Mouse (Mus musculus) heart, adult 2 months (tissue): ENCODE data around the gene Gm20388. TPM values are rescaled to one million over a fixed set of nuclear protein-coding genes. Genes with fewer than 3 reads are reported as not detected.

Source experiments
- DNase-seq, 2 experiments: peaks; one replicate each; pipeline ENCODE4 v3.0.0; 2021
- H3K27ac ChIP-seq: fragments of 200-600 bp; 2 replicates; pipeline ENCODE4 v1.8.1; 2022
- H3K27me3 ChIP-seq: fragments of 200-500 bp; 2 replicates; pipeline ENCODE4 v1.6.1; 2012; ENCODE audit warnings: mild to moderate bottlenecking, low read length, inconsistent platforms, mixed read lengths; ENCODE audit not compliant: control insufficient read depth, insufficient read depth
- H3K36me3 ChIP-seq: fragments of 200-500 bp; 2 replicates; pipeline ENCODE4 v1.6.1; 2012; ENCODE audit warnings: low read length, inconsistent platforms; ENCODE audit not compliant: control insufficient read depth, insufficient read depth
- H3K4me1 ChIP-seq: fragments of 200-500 bp; 2 replicates; pipeline ENCODE4 v1.6.1; 2011; ENCODE audit warnings: low read length; ENCODE audit not compliant: control insufficient read depth, insufficient read depth
- H3K4me3 ChIP-seq: fragments of 200-600 bp; 2 replicates; pipeline ENCODE4 v1.8.1; 2022
- H3K79me2 ChIP-seq: fragments of 200-500 bp; replicated peaks from 2 replicates; pipeline ENCODE4 v1.6.1; 2012; ENCODE audit warnings: mild to moderate bottlenecking, inconsistent platforms, low read length, moderate library complexity, mixed read lengths; ENCODE audit not compliant: control insufficient read depth, insufficient read depth
- H3K9ac ChIP-seq: fragments of 200-500 bp; 2 replicates; pipeline ENCODE4 v1.6.1; 2012; ENCODE audit warnings: low read depth, mild to moderate bottlenecking, control low read depth, inconsistent platforms, low read length, mixed read lengths
- CTCF ChIP-seq: fragments of 200-600 bp; IDR thresholded peaks from 2 replicates; pipeline ENCODE4 v1.8.1; 2022; ENCODE audit warnings: antibody characterized with exemption, mild to moderate bottlenecking, moderate library complexity
- EP300 ChIP-seq: fragments of 200-500 bp; IDR thresholded peaks from 2 replicates; pipeline ENCODE4 v1.6.1; 2011; ENCODE audit warnings: low read depth, low read length, control low read depth; ENCODE audit not compliant: insufficient read depth
- POLR2A ChIP-seq: fragments of 200-500 bp; IDR thresholded peaks from 2 replicates; pipeline ENCODE4 v1.6.1; 2011; ENCODE audit warnings: mild to moderate bottlenecking, low read depth, low read length, control low read depth; ENCODE audit not compliant: insufficient read depth
- WGBS: fragments of 180-500 bp; shearing (Covaris S2); methylation state at CpG from one replicate; pipeline ENCODE4 v1.1.7; 2018; 5-methylcytosine and 5-hydroxymethylcytosine counted together
- intact Hi-C: fragments of 180-260 bp; cut with DNase I; formaldehyde crosslinking; loops from one replicate; pipeline ENCODE4 v1.15.1; 2025
- polyA plus RNA-seq: library from polyadenylated mRNA; depleted of rRNA; stranded (reverse); fragments of >200 nt; gene quantifications from 2 replicates; pipeline ENCODE4 v1.2.3, GENCODE M21; 2012
- total RNA-seq, 2 experiments: library from RNA; stranded (reverse); gene quantifications; 2 replicates each; pipeline ENCODE4 v1.2.3; 2021

The Gm20388 gene
- total and polyA plus RNA-seq, 3 experiments: 1.8 to 32.3 TPM; not detected in 1

GRCm38 (mm10) chr8:122359111-122359775, 2448.6 kb downstream of the Gm20388 start:
- no peaks in the 10 kb centered on the region for H3K27me3 ChIP-seq
- TF ChIP-seq POLR2A: no peak
- no peak for TF ChIP-seq EP300
- TF ChIP-seq CTCF: no peak
- 76% methylated on average over 15 of the region's 15 CpGs for WGBS

GRCm38 (mm10) chr8:122360696-122361416, 2450.2 kb downstream of the Gm20388 start, which contains the start of gene Trhr2:
Trhr2 (minus strand) TSS chr8:122360746.
- Histone ChIP-seq H3K36me3 (no peaks in the 10 kb centered on the region), H3K79me2 (no peaks in the 10 kb centered on the region), H3K4me3 (no peak within 1 kb of the TSS), H3K9ac (no peak within 1 kb of the TSS), H3K4me1 (no peaks in the 10 kb centered on the region), H3K27ac (no peak within 1 kb of the TSS), H3K27me3 (no peaks in the 10 kb centered on the region)
- intact Hi-C loops: no loop called here
- TF ChIP-seq EP300 (no peak), POLR2A (no peak), CTCF (no peak)
- DNase-seq: no peak
- WGBS: 73% methylated on average over 7 of the region's 7 CpGs

More at GRCm38 (mm10) chr8:122359111-122359775, 2448.6 kb downstream of the Gm20388 start:
- H3K9ac ChIP-seq: no peak overlapping the region
- no peaks in the 10 kb centered on the region for H3K79me2 ChIP-seq
- intact Hi-C loops: no loop called here
- DNase-seq: no peak
- no peaks in the 10 kb centered on the region for H3K36me3 ChIP-seq
- no peak overlapping the region for H3K27ac ChIP-seq
- H3K4me1 ChIP-seq: no peaks in the 10 kb centered on the region
- no peak overlapping the region for H3K4me3 ChIP-seq

- TF ChIP-seq EP300 (no peak), CTCF (no peak), POLR2A (no peak)
- DNase-seq: no peak
- intact Hi-C loops: no loop called here
- H3K36me3 ChIP-seq: no peaks in the 10 kb centered on the region
- WGBS: 43% methylated on average over 5 of the region's 5 CpGs
- H3K79me2 ChIP-seq: no peaks in the 10 kb centered on the region
- no peaks in the 10 kb centered on the region for H3K4me1 ChIP-seq
- no peak overlapping the region for H3K27ac ChIP-seq
- H3K9ac ChIP-seq: no peak overlapping the region
- H3K4me3 ChIP-seq: no peak overlapping the region
- no peaks in the 10 kb centered on the region for H3K27me3 ChIP-seq
Measured at GRCm38 (mm10) chr8:122362271-122362670, 2451.6 kb downstream of the Gm20388 start.

GRCm38 (mm10) chr8:122362967-122363366, 2452.3 kb downstream of the Gm20388 start:
- intact Hi-C loops: no loop called here
- TF ChIP-seq POLR2A: no peak
- TF ChIP-seq CTCF: no peak
- TF ChIP-seq EP300: no peak

DNA sequence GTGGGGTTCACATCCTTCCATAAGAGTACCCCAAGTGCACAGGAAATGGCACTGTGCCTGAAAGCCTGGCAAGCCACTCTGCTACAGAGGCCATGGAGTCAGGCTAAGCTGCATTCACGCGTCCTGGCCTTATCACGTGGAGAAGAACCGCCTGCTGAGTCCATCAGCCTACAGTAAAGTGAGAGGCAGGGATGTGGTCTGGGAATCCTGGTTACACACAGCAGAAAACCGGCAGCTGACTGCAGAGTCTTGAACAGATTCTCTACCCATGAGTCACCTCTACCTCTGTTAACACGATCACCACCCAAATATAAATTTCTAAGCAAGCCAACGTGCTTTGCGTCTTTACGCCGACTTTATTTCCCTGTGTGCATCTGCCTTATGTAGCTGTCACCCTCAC, 2457.9 kb downstream of the Gm20388 start:
- no peaks in the 10 kb centered on the region for H3K36me3 ChIP-seq
- WGBS: 56% methylated on average over 10 of the region's 10 CpGs
- TF ChIP-seq POLR2A (no peak), EP300 (no peak), CTCF (no peak)
- H3K4me1 ChIP-seq: peaks cover 4% of the 10 kb centered on the region
- intact Hi-C loops: loop anchor here (2.0 to 5.0 kb wide), 2 partner anchors 26 to 41 kb away; no protein-coding TSS in a partner anchor
- H3K9ac ChIP-seq: no peak overlapping the region
- H3K27ac ChIP-seq: no peak overlapping the region
- no peaks in the 10 kb centered on the region for H3K27me3 ChIP-seq
- no peak for DNase-seq
- H3K79me2 ChIP-seq: no peaks in the 10 kb centered on the region
- no peak overlapping the region for H3K4me3 ChIP-seq

More at GRCm38 (mm10) chr8:122362967-122363366, 2452.3 kb downstream of the Gm20388 start:
- WGBS: 44% methylated on average over 7 of the region's 8 CpGs
- Histone ChIP-seq H3K4me1 (no peaks in the 10 kb centered on the region), H3K36me3 (no peaks in the 10 kb centered on the region), H3K27ac (no peak overlapping the region), H3K4me3 (no peak overlapping the region), H3K9ac (no peak overlapping the region), H3K79me2 (no peaks in the 10 kb centered on the region), H3K27me3 (no peaks in the 10 kb centered on the region)
- no peak for DNase-seq

DNA sequence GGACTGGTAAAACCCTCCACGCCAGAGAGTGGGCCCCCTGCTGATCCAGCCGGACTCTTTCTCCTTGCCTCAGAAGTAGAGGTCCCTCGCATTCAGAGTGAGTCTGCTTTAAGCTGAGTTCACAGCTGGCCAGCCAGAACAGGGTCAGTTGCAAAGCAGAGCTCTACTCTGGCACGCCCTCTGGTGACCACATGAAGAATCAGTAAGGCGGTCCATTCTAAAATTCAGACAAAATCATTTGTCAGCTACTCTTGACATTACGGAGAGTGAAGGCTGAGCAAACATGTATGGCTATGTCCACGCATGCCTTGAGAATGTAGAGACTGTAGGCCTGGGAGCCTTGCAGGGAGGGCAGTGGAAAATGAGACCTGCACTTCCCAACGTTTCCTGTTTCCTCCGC, 2459.0 kb downstream of the Gm20388 start:
- Histone ChIP-seq H3K4me3 (no peak overlapping the region), H3K9ac (no peak overlapping the region), H3K27ac (no peak overlapping the region), H3K79me2 (no peaks in the 10 kb centered on the region), H3K4me1 (peaks cover 4% of the 10 kb centered on the region), H3K36me3 (no peaks in the 10 kb centered on the region), H3K27me3 (no peaks in the 10 kb centered on the region)
- peak; percentile 91 for TF ChIP-seq CTCF
- TF ChIP-seq POLR2A: no peak
- TF ChIP-seq EP300: peak; percentile 70; the same call in 1 of the 2 replicates
- intact Hi-C loops: loop anchor here (1.0 to 10.0 kb wide), 4 partner anchors 27 to 855 kb away; partner anchors contain the start of gene Cdk10
- WGBS: 10% methylated on average over 9 of the region's 9 CpGs
- DNase-seq: peak; percentile 60 to 72
